Mouse (Mus musculus): ENCODE data around the gene Lta. TPM values are rescaled to one million over a fixed set of nuclear protein-coding genes. Genes with fewer than 3 reads are reported as not detected.

The Lta gene
- polyA plus RNA-seq, 1 experiment from 2014 or later: not detected

- no peak within 1 kb of the TSS for H3K4me2 ChIP-seq (ENCODE audit: low read depth, low read length)
- H3K36me3 ChIP-seq (ENCODE audit: control insufficient read depth, insufficient read depth): peaks cover 3% of the 10 kb centered on the region; the same call in 1 of the 2 replicates
- no peaks in the 10 kb centered on the region for H3K27me3 ChIP-seq (ENCODE audit: control insufficient read depth, insufficient read depth, low read depth, low read length)
- H3K9ac ChIP-seq (ENCODE audit: low read depth, low read length): no peak within 1 kb of the TSS
- no peak within 1 kb of the TSS for H3K4me3 ChIP-seq (ENCODE audit: low read depth, low read length)
- peak within 1 kb of the TSS; percentile 59 for H3K27ac ChIP-seq (ENCODE audit: low read length)
- peaks cover 8% of the 10 kb centered on the region; the same call in 1 of the 2 replicates for H3K4me1 ChIP-seq (ENCODE audit: control insufficient read depth, low read depth, low read length)
- no peak for ATAC-seq (ENCODE audit: low read depth)
- 56% methylated on average over 28 of the region's 28 CpGs for WGBS (ENCODE audit: insufficient replicate concordance)
- H3K9me3 ChIP-seq (replicated peaks; ENCODE audit: control insufficient read depth, low read length): no peaks in the 10 kb centered on the region
Measured at GRCm38 (mm10) chr17:35220156-35220952, 15.2 kb upstream of the Lta start, which contains the start of gene Gm16181. TSS of gene Gm16181 (plus strand) at chr17:35220834.

GRCm38 (mm10) chr17:35219601-35220041, 14.5 kb upstream of the Lta start:
- ATAC-seq (ENCODE audit: low read depth): no peak
- Histone ChIP-seq H3K9ac (ENCODE audit: low read depth, low read length) (no peak overlapping the region), H3K36me3 (ENCODE audit: control insufficient read depth, insufficient read depth) (0 out of 2 replicates have a peak, but pooled peaks cover 3% of the 10 kb centered on the region), H3K27ac (ENCODE audit: low read length) (peak overlapping the region; percentile 59), H3K4me1 (ENCODE audit: control insufficient read depth, low read depth, low read length) (peaks cover 8% of the 10 kb centered on the region; the same call in 1 of the 2 replicates), H3K4me2 (ENCODE audit: low read depth, low read length) (no peak overlapping the region), H3K27me3 (ENCODE audit: control insufficient read depth, insufficient read depth, low read depth, low read length) (no peaks in the 10 kb centered on the region), H3K4me3 (ENCODE audit: low read depth, low read length) (no peak overlapping the region), H3K9me3 (replicated peaks; ENCODE audit: control insufficient read depth, low read length) (no peaks in the 10 kb centered on the region)
- 17% methylated on average over 6 of the region's 6 CpGs for WGBS (ENCODE audit: insufficient replicate concordance)

GRCm38 (mm10) chr17:35218516-35219193, 13.5 kb upstream of the Lta start:
- H3K9ac ChIP-seq (ENCODE audit: low read depth, low read length): no peak overlapping the region
- H3K4me1 ChIP-seq (ENCODE audit: control insufficient read depth, low read depth, low read length): peaks cover 8% of the 10 kb centered on the region; the same call in 1 of the 2 replicates
- H3K36me3 ChIP-seq (ENCODE audit: control insufficient read depth, insufficient read depth): 0 out of 2 replicates have a peak, but pooled peaks cover 3% of the 10 kb centered on the region
- ATAC-seq (ENCODE audit: low read depth): peak; percentile 57
- H3K27ac ChIP-seq (ENCODE audit: low read length): peak overlapping the region; percentile 16
- peak overlapping the region; percentile 14 for H3K4me2 ChIP-seq (ENCODE audit: low read depth, low read length)
- no peaks in the 10 kb centered on the region for H3K9me3 ChIP-seq (replicated peaks; ENCODE audit: control insufficient read depth, low read length)
- H3K27me3 ChIP-seq (ENCODE audit: control insufficient read depth, insufficient read depth, low read depth, low read length): no peaks in the 10 kb centered on the region
- peak overlapping the region; percentile 9; the same call in 1 of the 2 replicates for H3K4me3 ChIP-seq (ENCODE audit: low read depth, low read length)
- 12% methylated on average over 18 of the region's 18 CpGs for WGBS (ENCODE audit: insufficient replicate concordance)

GRCm38 (mm10) chr17:35213071-35213470, 7.9 kb upstream of the Lta start:
- Histone ChIP-seq H3K4me3 (ENCODE audit: low read depth, low read length) (no peak overlapping the region), H3K4me1 (ENCODE audit: control insufficient read depth, low read depth, low read length) (peaks cover 3% of the 10 kb centered on the region; the same call in 1 of the 2 replicates), H3K27me3 (ENCODE audit: control insufficient read depth, insufficient read depth, low read depth, low read length) (no peaks in the 10 kb centered on the region), H3K9ac (ENCODE audit: low read depth, low read length) (no peak overlapping the region), H3K36me3 (ENCODE audit: control insufficient read depth, insufficient read depth) (no peaks in the 10 kb centered on the region), H3K27ac (ENCODE audit: low read length) (no peak overlapping the region), H3K4me2 (ENCODE audit: low read depth, low read length) (no peak overlapping the region), H3K9me3 (replicated peaks; ENCODE audit: control insufficient read depth, low read length) (no peaks in the 10 kb centered on the region)
- 71% methylated on average over 5 of the region's 5 CpGs for WGBS (ENCODE audit: insufficient replicate concordance)
- no peak for ATAC-seq (ENCODE audit: low read depth)

GRCm38 (mm10) chr17:35210593-35210992, 5.4 kb upstream of the Lta start:
- H3K27me3 ChIP-seq (ENCODE audit: control insufficient read depth, insufficient read depth, low read depth, low read length): no peaks in the 10 kb centered on the region
- no peak for ATAC-seq (ENCODE audit: low read depth)
- no peak overlapping the region for H3K27ac ChIP-seq (ENCODE audit: low read length)
- no peaks in the 10 kb centered on the region for H3K36me3 ChIP-seq (ENCODE audit: control insufficient read depth, insufficient read depth)
- H3K9me3 ChIP-seq (replicated peaks; ENCODE audit: control insufficient read depth, low read length): no peaks in the 10 kb centered on the region
- H3K4me1 ChIP-seq (ENCODE audit: control insufficient read depth, low read depth, low read length): peaks cover 3% of the 10 kb centered on the region; the same call in 1 of the 2 replicates
- H3K9ac ChIP-seq (ENCODE audit: low read depth, low read length): no peak overlapping the region
- WGBS (ENCODE audit: insufficient replicate concordance): 45% methylated on average over 3 of the region's 3 CpGs
- no peak overlapping the region for H3K4me3 ChIP-seq (ENCODE audit: low read depth, low read length)
- H3K4me2 ChIP-seq (ENCODE audit: low read depth, low read length): no peak overlapping the region

- no peak overlapping the region for H3K27ac ChIP-seq (ENCODE audit: low read length)
- 42% methylated on average over 12 of the region's 12 CpGs for WGBS (ENCODE audit: insufficient replicate concordance)
- no peak for ATAC-seq (ENCODE audit: low read depth)
Measured at GRCm38 (mm10) chr17:35209785-35210535, 4.8 kb upstream of the Lta start.

GRCm38 (mm10) chr17:35205380-35205769, 224 bp upstream of the Lta start:
- H3K4me2 ChIP-seq (ENCODE audit: low read depth, low read length): no peak overlapping the region
- H3K4me3 ChIP-seq (ENCODE audit: low read depth, low read length): no peak overlapping the region
- no peaks in the 10 kb centered on the region for H3K9me3 ChIP-seq (replicated peaks; ENCODE audit: control insufficient read depth, low read length)
- H3K36me3 ChIP-seq (ENCODE audit: control insufficient read depth, insufficient read depth): no peaks in the 10 kb centered on the region
- no peak overlapping the region for H3K27ac ChIP-seq (ENCODE audit: low read length)
- WGBS (ENCODE audit: insufficient replicate concordance): 49% methylated on average over 10 of the region's 10 CpGs
- no peak for ATAC-seq (ENCODE audit: low read depth)
- H3K9ac ChIP-seq (ENCODE audit: low read depth, low read length): no peak overlapping the region
- H3K27me3 ChIP-seq (ENCODE audit: control insufficient read depth, insufficient read depth, low read depth, low read length): peaks cover 32% of the 10 kb centered on the region
- H3K4me1 ChIP-seq (ENCODE audit: control insufficient read depth, low read depth, low read length): no peaks in the 10 kb centered on the region

More at GRCm38 (mm10) chr17:35209785-35210535, 4.8 kb upstream of the Lta start:
- H3K36me3 ChIP-seq (ENCODE audit: control insufficient read depth, insufficient read depth): no peaks in the 10 kb centered on the region
- peaks cover 5% of the 10 kb centered on the region for H3K27me3 ChIP-seq (ENCODE audit: control insufficient read depth, insufficient read depth, low read depth, low read length)
- H3K9me3 ChIP-seq (replicated peaks; ENCODE audit: control insufficient read depth, low read length): no peaks in the 10 kb centered on the region
- peaks cover 3% of the 10 kb centered on the region; the same call in 1 of the 2 replicates for H3K4me1 ChIP-seq (ENCODE audit: control insufficient read depth, low read depth, low read length)
- no peak overlapping the region for H3K4me3 ChIP-seq (ENCODE audit: low read depth, low read length)
- no peak overlapping the region for H3K9ac ChIP-seq (ENCODE audit: low read depth, low read length)
- no peak overlapping the region for H3K4me2 ChIP-seq (ENCODE audit: low read depth, low read length)

- Histone ChIP-seq H3K9ac (ENCODE audit: low read depth, low read length) (no peak overlapping the region), H3K36me3 (ENCODE audit: control insufficient read depth, insufficient read depth) (no peaks in the 10 kb centered on the region), H3K4me2 (ENCODE audit: low read depth, low read length) (peak overlapping the region; percentile 26), H3K27ac (ENCODE audit: low read length) (no peak overlapping the region), H3K9me3 (replicated peaks; ENCODE audit: control insufficient read depth, low read length) (no peaks in the 10 kb centered on the region), H3K4me1 (ENCODE audit: control insufficient read depth, low read depth, low read length) (no peaks in the 10 kb centered on the region), H3K27me3 (ENCODE audit: control insufficient read depth, insufficient read depth, low read depth, low read length) (peaks cover 35% of the 10 kb centered on the region), H3K4me3 (ENCODE audit: low read depth, low read length) (no peak overlapping the region)
- 70% methylated on average over 4 of the region's 4 CpGs for WGBS (ENCODE audit: insufficient replicate concordance)
- ATAC-seq (ENCODE audit: low read depth): no peak
Measured at GRCm38 (mm10) chr17:35202442-35202841, 2.7 kb downstream of the Lta start.
